Mouse (Mus musculus) megakaryocyte, embryonic 14.5 days (primary cell): ENCODE results near the gene 1700074P13Rik.

Source experiments
- FLI1 ChIP-seq: IDR thresholded peaks from 2 replicates; pipeline ENCODE4 v1.6.1; 2012; ENCODE audit warnings: low read length, inconsistent platforms, mixed read lengths
- GATA1 ChIP-seq: IDR thresholded peaks from 3 replicates; pipeline ENCODE4 v1.6.1; 2012; ENCODE audit warnings: mixed read lengths, low read length, inconsistent platforms, borderline replicate concordance

- TF ChIP-seq GATA1 (no peak), FLI1 (no peak)
These were observed 45.6 kb downstream of the 1700074P13Rik start for GRCm38 (mm10) chr6:40894716-40895115.
